Mouse (Mus musculus) heart, adult 18-20 months (tissue): ENCODE data around the gene Foxl2. TPM values are rescaled to one million over a fixed set of nuclear protein-coding genes. Genes with fewer than 3 reads are reported as not detected.

Experiments used
- DNase-seq, 2 experiments: peaks; one replicate each; pipeline ENCODE4 v3.0.0; 2021 to 2022; ENCODE audit warnings: mixed read lengths in 1 of 2
- total RNA-seq, 2 experiments: library from RNA; stranded (reverse); gene quantifications; 2 replicates each; pipeline ENCODE4 v1.2.3; 2021

Gene Foxl2
- total RNA-seq, 2 experiments from 2014 or later = not detected

DNA sequence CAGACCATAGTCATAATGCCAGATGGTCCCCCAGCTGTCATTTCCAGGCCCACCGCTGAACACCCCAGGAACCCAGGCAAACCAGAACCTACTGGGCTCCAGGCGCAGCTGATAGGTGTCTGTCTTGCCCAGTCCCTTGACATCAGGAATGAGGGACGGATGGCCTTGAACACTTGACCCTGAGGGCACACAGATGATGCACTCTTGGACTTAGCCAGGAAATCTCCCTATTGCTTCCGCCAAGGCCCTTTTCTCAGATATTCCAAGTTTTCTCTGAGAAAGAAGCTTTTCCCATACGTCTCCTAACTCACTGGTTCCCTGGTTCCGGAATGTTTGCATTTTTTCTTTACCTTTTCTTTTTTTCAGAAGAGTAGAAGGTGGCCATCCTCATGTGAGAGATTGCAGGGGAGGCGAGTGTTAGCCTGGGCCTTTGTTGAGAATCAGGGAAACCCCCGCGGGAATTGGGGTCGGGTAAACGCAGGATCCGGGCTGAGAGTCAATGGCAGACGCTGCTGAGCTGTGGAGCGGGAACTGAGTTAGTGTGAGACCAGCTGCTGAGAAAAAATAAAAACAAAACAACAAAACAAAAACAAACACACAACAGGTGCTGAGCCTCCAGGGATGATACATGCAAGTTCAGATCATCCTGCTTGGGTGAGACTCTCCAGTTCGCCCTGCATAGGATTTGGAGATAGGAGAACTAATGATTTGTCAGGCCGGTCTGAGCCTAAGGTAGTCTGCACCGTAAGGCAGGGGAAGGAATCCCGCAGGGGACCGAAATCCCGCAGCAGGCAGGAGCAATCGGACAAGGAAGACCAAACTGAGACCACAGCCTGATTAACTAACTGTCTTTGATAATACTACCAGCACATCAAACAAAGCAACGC is 6.7 kb downstream of the Foxl2 start:
- DNase-seq = no peak

GRCm38 (mm10) chr9:98962478-98963142 is 7.5 kb downstream of the Foxl2 start:
- no peak for DNase-seq

GRCm38 (mm10) chr9:98963661-98964060 is 8.6 kb downstream of the Foxl2 start:
- DNase-seq = no peak

GRCm38 (mm10) chr9:98965084-98965483 is 10.0 kb downstream of the Foxl2 start:
- DNase-seq = no peak

GRCm38 (mm10) chr9:98973101-98973521 is 18.0 kb downstream of the Foxl2 start:
- DNase-seq = no peak

DNA sequence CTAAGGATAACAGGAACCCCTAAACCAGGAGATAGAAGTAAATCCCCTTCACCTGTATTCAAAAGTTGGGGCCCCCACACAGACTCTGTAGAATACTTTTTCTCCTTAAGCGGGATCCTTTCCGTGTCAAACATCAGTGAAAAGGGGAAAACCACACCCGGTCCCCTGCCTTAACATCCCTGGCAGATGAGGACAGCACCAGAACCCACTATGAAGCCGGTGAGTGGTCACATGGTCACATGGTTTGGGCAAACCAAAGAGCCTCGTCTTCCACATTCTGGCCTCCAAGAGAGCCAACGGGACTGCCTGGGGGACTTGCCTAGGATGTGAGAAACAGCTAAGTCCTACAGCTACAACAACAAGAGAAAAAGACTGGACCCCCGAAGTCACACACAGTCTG is 18.5 kb downstream of the Foxl2 start:
- no peak for DNase-seq

GRCm38 (mm10) chr9:98974898-98975297 is 19.8 kb downstream of the Foxl2 start:
- no peak for DNase-seq

DNA sequence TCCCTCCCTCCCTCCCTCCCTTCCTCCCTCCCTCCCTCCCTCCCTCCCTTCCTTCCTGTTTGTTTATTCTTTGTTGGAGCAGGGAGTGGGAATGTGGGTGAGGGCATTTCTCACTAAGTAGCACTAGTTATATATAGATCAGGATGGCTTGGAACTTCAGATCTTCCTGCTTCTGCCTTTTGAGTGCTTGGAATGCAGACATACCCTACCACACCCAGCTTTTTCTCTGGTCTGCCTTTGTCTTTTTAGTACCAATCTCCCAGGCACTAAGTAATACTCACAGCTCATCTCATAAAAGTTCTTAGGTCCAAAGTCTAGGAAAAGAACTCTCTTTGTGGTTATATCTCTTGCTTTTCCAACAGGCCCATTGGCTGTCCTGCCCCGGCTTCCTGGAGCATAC is 21.0 kb downstream of the Foxl2 start:
- DNase-seq = no peak

DNA sequence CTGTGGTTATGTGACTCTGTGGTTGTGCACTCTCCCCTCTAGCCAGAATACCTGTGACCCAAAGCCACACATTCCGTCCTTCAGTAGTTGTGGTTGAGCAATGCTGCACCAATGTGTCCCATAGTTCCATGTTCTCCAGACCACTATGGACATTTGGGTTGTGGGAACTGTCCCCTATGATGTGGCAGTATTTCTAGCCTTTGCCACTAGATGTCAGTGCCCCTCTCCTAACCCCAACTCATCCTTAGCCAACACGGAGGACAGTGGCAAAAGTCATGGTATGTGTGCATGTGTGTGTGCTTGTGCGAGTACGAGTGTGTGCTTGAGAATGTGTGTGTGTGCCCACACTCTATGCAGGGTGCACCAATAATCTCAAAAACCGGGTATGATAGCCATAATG is 21.4 kb downstream of the Foxl2 start:
- no peak for DNase-seq

- DNase-seq = peak; percentile 86 to 92
Observed at GRCm38 (mm10) chr9:98979431-98980416, 24.6 kb downstream of the Foxl2 start.

DNA sequence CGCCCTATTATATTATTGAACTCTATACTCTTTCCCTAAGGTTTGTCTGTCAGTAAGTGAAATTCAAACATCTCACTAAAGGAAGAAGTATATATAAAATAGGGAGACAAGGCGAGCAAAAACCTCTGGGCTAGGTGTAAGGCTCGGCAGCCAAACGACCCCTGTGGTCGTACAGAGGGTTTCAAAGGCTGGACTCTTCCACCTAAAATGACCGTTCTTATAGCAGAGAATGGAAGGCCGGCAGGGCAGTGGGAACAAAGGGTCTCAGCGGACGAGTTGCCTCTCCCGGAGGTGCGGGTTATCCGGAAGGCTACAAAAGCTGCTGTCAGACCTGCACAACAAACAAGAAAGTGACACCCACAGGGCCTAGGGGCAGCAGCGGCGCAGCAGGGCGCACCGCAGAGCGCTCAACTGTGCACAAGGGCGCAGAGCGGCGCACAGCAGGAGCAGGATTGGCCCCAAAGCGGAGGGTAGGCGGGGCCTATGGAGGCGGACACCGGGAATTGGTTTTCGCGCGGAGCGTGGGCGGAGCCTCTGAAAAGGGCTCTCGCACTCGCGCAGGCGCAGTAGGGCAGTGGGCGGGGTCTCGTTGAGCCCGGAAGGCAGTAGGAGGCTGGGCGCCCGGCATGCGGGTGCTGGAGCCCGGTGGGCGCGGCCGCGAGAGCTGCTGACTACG is 30.9 kb downstream of the Foxl2 start, which contains the start of gene Faim:
Faim (plus strand) TSS at position 574 of the 676 bp plus-strand sequence.
- DNase-seq = peak; percentile 100

- DNase-seq = no peak
Observed at GRCm38 (mm10) chr9:98986476-98987096, 31.5 kb downstream of the Foxl2 start.

DNA sequence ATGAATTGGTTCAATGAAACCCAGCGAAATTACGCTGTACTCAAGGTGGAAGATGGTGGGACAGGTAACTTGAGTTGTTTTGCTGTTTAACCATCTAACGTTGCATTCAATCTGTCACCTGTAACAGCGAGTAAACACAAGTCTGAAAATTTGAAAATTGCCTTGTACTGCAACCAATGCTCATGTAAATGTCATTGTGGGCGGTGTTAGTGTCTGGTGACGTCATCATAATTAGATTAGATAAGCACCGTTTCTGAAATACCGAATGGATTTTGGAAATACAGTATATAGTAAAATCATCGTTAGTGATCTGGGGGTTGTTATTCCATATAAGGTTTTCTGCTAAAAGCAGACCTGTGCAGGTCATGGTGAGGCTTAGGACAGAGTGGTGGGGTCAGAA is 32.0 kb downstream of the Foxl2 start:
- no peak for DNase-seq

DNA sequence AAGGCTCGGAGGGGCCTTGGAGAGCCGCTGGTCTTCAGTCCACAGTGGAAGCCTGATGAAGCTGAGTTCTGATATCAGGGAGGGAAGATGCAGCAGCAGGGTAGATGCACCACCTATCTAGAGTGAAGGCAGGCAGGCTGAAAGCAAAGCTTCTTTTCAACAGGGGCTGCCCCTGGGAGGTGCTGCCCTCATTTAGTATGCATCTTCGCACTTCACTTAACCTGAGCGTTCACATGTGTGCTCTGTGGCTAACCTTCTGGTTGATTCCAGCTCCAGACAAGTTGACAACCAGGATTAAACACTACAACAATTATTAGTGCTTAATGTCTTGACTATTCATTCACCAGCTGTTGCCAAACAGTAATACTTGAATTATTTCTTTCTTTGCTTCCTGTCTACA is 39.0 kb downstream of the Foxl2 start:
- no peak for DNase-seq

DNA sequence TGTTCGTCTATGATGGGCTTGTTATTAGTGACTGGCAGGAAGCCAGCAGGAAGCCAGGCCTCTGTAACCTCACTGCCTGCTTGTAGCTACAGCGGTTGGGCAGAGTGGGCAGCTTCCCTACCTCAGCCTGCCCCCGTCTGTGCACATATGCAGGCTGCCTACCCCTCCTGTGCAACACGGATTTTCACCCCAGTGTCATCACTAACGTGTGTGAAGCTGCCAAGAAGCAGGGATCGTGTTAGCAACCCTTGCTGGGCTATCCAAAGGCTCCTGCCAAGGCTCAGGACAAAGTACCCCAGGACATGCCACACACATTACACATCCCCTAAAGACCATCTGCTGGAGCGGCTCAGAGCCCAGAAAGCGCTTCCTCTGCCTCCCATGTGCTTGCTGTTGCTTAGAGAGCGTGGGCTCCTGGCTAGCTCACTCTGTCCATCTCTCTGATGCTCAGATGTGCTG is 44.8 kb downstream of the Foxl2 start:
- DNase-seq = no peak

- DNase-seq = peak in 1 of 2 experiments; percentile 9
Observed at GRCm38 (mm10) chr9:99001326-99001725, 46.2 kb downstream of the Foxl2 start.

Other genes starting within 250 kb of the Foxl2 start
- not detected for gene Prr23a1, start 112.8 kb upstream of the Foxl2 start, total RNA-seq
- not detected for gene Prr23a2, start 98.8 kb upstream of the Foxl2 start, total RNA-seq
- gene Prr23a3, start 90.5 kb upstream of the Foxl2 start, total RNA-seq = not detected
- not detected for gene 7420426K07Rik, start 52.2 kb upstream of the Foxl2 start, total RNA-seq
- gene Faim, start 31.1 kb downstream of the Foxl2 start, total RNA-seq = 1 to 10 TPM; 4.8 to 5.6 TPM
- gene Gm1123, start 80.4 kb downstream of the Foxl2 start, total RNA-seq = under 1 TPM in 1 of 2 experiments, not detected in 1; 0.18 TPM
- gene Pik3cb, start 185.3 kb downstream of the Foxl2 start, total RNA-seq = 10 to 100 TPM in 1 of 2 experiments, 1 to 10 TPM in 1; 9.4 to 10.7 TPM